Mouse (Mus musculus) left cerebral cortex, adult 2 months (tissue): Measurements from ENCODE around the gene Prdx5. TPM values are rescaled to one million over a fixed set of nuclear protein-coding genes. Genes with fewer than 3 reads are reported as not detected.
A peak's percentile ranks its signal among the peaks of the same experiment; 100 is the strongest.

Experiments used
- DNase-seq, 2 experiments: peaks; one replicate each; pipeline ENCODE4 v3.0.0; 2021 to 2022; ENCODE audit warnings: low spot score in 2 of 2, mixed read lengths in 1 of 2; ENCODE audit errors: extremely low spot score in 1 of 2
- H3K27ac ChIP-seq: fragments of 200-600 bp; 2 replicates; pipeline ENCODE4 v1.8.1; 2022
- H3K4me3 ChIP-seq: fragments of 200-600 bp; 2 replicates; pipeline ENCODE4 v1.8.1; 2022
- CTCF ChIP-seq: fragments of 200-600 bp; IDR thresholded peaks from 2 replicates; pipeline ENCODE4 v1.8.1; 2022; ENCODE audit warnings: antibody characterized with exemption, mild to moderate bottlenecking, moderate library complexity
- intact Hi-C: fragments of 180-260 bp; cut with DNase I; formaldehyde crosslinking; loops from one replicate; pipeline ENCODE4 v1.15.1; 2025
- total RNA-seq, 2 experiments: library from RNA; stranded (reverse); gene quantifications; 2 replicates each; pipeline ENCODE4 v1.2.3; 2021

Gene Prdx5
- total RNA-seq, 2 experiments from 2014 or later = 315 to 354 TPM

- intact Hi-C loops = loop anchor here (5.0 kb wide), 1 partner anchor 700 kb away; no protein-coding TSS in a partner anchor
- DNase-seq = no peak
- TF ChIP-seq CTCF = no peak
- Histone ChIP-seq H3K4me3 (no peak overlapping the region), H3K27ac (no peak overlapping the region)
Measured at GRCm38 (mm10) chr19:6947742-6948141, 37.8 kb upstream of the Prdx5 start.

- no peak overlapping the region for H3K27ac ChIP-seq
- no peak for DNase-seq
- TF ChIP-seq CTCF = no peak
- intact Hi-C loops = loop anchor here (5.0 kb wide), 1 partner anchor 34 kb away; the partner anchor contains the start of gene Plcb3
- H3K4me3 ChIP-seq = no peak overlapping the region
Measured at GRCm38 (mm10) chr19:6943709-6944108, 33.8 kb upstream of the Prdx5 start.

- peak overlapping the region; percentile 97 for H3K27ac ChIP-seq
- intact Hi-C loops = loop anchor here (1.0 to 5.0 kb wide), 2 partner anchors 8 to 35 kb away; partner anchors contain the start of gene Plcb3
- DNase-seq = no peak
- no peak for TF ChIP-seq CTCF
- H3K4me3 ChIP-seq = peak overlapping the region; percentile 92
Measured at GRCm38 (mm10) chr19:6942764-6943163, 32.9 kb upstream of the Prdx5 start.

- intact Hi-C loops = loop anchor here (1.0 to 5.0 kb wide), 2 partner anchors 8 to 35 kb away; partner anchors contain the start of gene Plcb3
- no peak for TF ChIP-seq CTCF
- peak within 1 kb of the TSS; percentile 97 for H3K27ac ChIP-seq
- DNase-seq = peak; percentile 92
- H3K4me3 ChIP-seq = peak within 1 kb of the TSS; percentile 92
Measured at GRCm38 (mm10) chr19:6942249-6942691, 32.4 kb upstream of the Prdx5 start, which contains the start of gene Gpr137. Gpr137 (minus strand) TSS chr19:6942480.

- peak; percentile 92 to 96 for DNase-seq
- TF ChIP-seq CTCF = no peak; the same call in 1 of the 2 replicates
- intact Hi-C loops = loop anchor here (1.0 to 5.0 kb wide), 2 partner anchors 9 to 36 kb away; partner anchors contain the start of gene Plcb3
Measured at GRCm38 (mm10) chr19:6941372-6942248, 31.7 kb upstream of the Prdx5 start, which contains the start of gene Bad. Bad (plus strand) TSS chr19:6941861.

GRCm38 (mm10) chr19:6940396-6941351 is 30.8 kb upstream of the Prdx5 start:
- intact Hi-C loops = loop anchor here (5.0 kb wide), 1 partner anchor 37 kb away; the partner anchor contains the start of gene Plcb3
- no peak for TF ChIP-seq CTCF
- H3K4me3 ChIP-seq = peak overlapping the region; percentile 92
- DNase-seq = no peak
- H3K27ac ChIP-seq = peak overlapping the region; percentile 97

More at GRCm38 (mm10) chr19:6941372-6942248, 31.7 kb upstream of the Prdx5 start, which contains the start of gene Bad:
- Histone ChIP-seq H3K27ac (peak within 1 kb of the TSS; percentile 97), H3K4me3 (peak within 1 kb of the TSS; percentile 92)

GRCm38 (mm10) chr19:6939106-6940002 is 29.4 kb upstream of the Prdx5 start:
- intact Hi-C loops = loop anchor here (5.0 kb wide), 1 partner anchor 38 kb away; the partner anchor contains the start of gene Plcb3
- DNase-seq = no peak
- no peak for TF ChIP-seq CTCF
- Histone ChIP-seq H3K4me3 (peak overlapping the region; percentile 92), H3K27ac (peak overlapping the region; percentile 97; the same call in 1 of the 2 replicates)

- no peak for TF ChIP-seq CTCF
- no peak overlapping the region for H3K27ac ChIP-seq
- no peak for DNase-seq
- H3K4me3 ChIP-seq = no peak overlapping the region
- intact Hi-C loops = no loop called here
Measured at GRCm38 (mm10) chr19:6937541-6938465, 27.9 kb upstream of the Prdx5 start.

GRCm38 (mm10) chr19:6936299-6936698 is 26.4 kb upstream of the Prdx5 start:
- Histone ChIP-seq H3K4me3 (no peak overlapping the region), H3K27ac (no peak overlapping the region)
- no peak for DNase-seq
- intact Hi-C loops = no loop called here
- TF ChIP-seq CTCF = peak; percentile 57
